Mouse (Mus musculus): Measurements from ENCODE around the gene Gdap1l1. TPM values are rescaled to one million over a fixed set of nuclear protein-coding genes. Genes with fewer than 3 reads are reported as not detected.
A peak's percentile ranks its signal among the peaks of the same experiment; 100 is the strongest.
"Not testable (repeated sequence)": the region's sequence is repeated elsewhere in the genome, so short reads cannot be mapped to it uniquely, and the experiment has no call there.

The Gdap1l1 gene
- total RNA-seq, 2 experiments from 2014 or later = 0.21 TPM; not detected in 1

DNA sequence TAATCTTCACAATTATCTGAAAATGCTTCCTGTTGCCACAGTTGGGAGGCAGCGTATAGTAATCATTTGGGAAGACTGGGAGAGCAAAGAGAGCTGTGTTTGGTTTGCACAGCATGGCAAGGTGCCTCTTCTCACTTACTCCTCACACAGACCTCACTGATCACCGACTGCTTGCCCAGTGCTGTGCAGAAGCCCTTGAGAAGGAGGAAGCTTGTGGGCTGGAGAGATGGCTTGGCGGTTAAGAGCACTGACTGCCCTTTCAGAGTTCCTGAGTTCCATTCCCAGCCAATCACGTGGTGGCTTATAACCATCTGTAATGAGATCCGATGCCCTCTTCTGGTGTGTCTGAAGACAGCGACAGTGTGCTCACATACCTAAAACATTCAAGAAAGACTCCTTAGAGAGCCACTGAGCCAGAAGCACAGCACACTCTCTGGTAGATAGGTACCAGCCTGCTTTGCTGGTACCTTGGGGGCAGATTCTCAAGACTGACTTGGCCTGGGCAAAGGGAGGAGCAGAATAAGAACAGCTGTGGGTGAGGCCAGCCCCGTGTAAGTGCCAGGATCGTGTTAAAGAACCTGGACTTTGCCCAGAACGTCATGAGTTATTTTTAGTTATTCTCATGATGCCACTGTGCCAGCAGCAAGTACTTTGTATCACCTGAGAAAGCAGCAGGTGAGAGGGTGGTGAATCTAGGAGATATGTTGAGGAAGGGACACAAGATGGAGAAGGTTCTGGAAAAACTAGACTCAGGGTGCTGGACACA lies 15.2 kb upstream of the Gdap1l1 start:
- DNase-seq (ENCODE audit: low spot score) = peak; percentile 48

DNA sequence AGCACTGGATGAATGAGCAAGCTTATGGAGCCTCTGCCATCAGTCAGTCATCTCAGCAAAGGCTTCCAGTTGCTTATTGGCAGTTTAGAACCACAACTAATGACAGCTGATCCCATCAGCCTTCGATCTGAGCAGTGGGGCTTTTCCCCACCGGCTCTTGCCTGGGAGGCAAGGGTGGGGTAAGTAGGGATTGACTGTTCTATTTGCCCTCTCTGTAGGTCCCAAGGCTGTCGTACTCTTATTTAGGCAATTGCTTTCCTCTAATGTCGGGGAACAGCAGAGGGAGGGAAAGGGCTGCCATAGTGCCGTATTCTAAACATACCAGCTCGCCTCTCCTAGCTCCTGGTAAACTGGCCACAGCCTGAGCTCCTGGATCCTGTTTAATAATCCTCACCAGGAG lies 13.7 kb upstream of the Gdap1l1 start, which contains the start of gene Oser1:
Gene Oser1, minus strand, starts transcription at position 101 of the 400 bp plus-strand sequence.
- DNase-seq (ENCODE audit: low spot score) = no peak

DNA sequence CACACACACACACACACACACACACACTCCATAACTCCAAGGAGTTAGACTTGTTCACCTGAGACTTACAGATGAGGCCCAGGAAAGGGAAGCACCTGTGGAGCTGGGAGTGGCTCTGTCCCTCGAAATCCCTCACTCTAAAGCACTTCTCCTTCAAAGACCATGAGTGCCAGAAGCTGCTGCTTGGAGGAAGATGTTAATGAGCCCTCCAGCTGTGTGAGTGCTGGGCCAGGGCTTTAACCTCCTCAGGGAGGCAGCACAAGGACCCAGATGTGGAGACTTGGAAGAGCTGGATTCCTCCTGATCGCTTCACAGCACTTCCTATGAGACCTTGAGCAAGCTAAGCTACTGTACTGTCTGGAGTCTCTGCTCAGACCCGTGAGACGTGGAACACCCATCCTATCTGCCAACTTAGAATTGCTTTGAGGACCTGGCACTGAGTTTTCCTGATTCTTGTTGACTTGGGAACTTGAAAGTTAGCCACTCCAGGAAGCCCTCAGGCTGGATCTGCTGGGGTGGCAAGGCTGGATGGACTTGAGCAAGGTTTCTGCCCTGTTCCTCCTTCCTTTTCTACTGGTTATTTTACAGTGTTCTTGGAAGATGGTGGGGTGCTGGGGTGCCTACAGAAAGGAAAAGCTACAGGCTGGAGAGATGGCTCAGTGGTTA lies 9.8 kb upstream of the Gdap1l1 start:
- no peak for DNase-seq (ENCODE audit: low spot score)

DNA sequence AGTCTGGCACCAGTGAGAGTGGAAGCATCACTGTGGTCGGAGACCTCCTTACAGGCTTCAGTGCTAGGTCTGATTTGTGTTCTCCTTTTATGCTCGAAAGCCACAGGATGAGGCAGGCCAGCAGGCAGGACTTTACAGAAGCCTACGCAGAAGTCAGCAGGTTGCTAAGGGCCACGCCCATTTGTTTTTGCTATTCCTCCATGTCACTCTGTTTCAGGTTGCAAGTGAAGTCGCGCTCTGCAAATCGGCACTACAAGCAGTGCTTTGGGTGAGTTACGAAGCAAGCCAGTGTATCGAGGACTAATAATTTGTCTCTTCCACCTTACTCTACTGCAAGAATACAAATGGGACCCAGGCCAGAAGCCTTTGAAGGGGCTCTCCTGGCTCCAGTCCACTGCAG lies 7.0 kb upstream of the Gdap1l1 start:
- no peak for DNase-seq (ENCODE audit: low spot score)

DNA sequence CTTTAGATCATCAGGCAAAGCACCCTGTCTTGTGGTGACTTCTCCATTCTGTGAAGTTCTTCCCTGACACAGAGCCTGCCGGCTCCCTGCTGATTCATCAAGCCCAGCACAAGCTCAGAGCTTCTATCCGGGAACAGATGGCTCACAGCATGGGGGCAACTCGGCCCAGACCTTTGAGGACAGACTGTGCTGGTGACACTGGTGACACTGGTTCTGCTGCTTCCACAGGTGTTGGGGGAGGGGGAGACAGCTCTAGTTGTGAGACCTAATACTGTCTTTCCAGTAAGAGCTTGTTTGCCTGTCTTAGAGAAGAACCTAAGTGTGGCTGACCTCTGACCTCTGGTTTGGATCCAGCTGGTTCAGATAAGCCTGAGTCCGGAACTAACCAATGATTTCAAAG lies 4.3 kb upstream of the Gdap1l1 start:
- DNase-seq (ENCODE audit: low spot score) = no peak

DNA sequence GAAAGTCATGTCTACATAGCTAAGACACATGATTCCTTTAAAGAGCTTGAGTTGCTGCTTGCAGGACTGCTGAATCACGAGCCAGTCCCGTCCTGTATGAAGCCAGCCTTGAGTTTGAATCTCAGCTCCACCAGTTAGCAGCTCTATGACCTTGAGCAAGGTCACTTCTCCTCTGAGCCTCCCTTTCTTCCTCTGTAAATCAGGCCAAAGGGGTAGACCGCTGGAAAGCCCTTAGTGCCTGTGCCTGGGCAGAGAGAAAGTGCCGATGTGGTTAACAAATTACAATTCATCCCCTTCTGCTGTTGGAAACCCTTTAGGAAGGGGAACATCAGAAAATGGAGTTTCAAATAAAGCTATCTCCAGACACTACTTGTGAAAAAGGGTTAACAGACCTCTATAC lies 476 bp upstream of the Gdap1l1 start:
- DNase-seq (ENCODE audit: low spot score) = no peak

DNA sequence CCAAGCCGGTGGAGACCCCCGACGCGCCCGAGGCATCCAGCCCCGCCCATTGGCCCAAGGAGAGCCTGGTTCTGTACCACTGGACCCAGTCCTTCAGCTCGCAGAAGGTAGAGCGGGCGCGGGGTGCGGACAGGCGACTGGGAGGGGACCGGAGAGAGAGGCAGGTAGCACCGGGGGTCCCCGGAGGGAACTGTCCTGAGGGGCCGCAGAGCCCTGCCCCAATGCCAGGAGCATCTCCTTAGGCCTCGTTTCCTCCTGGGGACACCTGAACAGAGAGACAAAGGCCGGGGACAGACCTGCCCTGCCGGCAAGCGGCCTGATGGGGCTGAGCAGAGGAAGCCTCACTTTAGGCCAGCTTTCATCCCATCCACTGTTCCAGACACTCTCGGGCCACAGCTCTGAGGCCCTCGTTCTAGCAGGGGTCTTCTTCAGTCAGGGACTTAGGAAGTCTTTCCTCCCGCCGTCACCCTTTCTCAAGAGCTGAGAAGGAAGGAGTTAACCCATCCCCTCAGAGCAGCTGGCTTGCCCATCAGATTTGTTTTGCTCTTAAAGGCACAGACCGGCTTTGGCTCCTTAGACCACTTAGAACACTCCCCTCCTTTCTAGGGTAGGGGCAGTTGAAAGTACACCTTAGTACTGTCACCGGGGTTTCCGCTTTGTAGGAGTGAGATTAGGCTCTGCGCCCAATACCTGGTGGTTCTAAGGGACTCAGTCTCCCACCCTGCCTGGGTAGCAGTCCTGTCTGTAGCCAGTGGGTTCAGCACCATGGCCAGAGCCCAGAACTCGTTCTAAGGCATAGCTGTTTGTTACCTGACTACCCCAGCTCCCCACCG lies 559 bp downstream of the Gdap1l1 start:
- no peak for DNase-seq (ENCODE audit: low spot score)

DNA sequence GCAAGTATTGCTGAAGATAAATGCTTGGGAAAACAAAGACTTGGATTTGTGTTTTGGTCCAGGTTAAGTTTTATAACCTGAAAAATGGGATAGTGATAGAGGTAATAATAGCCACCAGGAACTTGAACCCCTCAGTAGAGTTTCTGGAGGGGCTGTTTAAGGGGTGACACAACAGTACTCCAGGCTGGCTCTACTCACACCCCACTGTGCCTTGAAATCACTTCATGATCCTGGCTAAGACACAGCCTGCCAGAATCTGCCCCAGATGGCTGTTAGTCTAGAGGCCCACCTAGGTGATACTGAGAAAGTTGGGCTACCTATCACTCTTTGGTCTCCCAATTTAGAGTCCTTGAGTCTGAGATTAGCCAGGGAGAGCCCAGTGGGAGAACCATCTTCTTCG lies 1.2 kb downstream of the Gdap1l1 start:
- no peak for DNase-seq (ENCODE audit: low spot score)

DNA sequence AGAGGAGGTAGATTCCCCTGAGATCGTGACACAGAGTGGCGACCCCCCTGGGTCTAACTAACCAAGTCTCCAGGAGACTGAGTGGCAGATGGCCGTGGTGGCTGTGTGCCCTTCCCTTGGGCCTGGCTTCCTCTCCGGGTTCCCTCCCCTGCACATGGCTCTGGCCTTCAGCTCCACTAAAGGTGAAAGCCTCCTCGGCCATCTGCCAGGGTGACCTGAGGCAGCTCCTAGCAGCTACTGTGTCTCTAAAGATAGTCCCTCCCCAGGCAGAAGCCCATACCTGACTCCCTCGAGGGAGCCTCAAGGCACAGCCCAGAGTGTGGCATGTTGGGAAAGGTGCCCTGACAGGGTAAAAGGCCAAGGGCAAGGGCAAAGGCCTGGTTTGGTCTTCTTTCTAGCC lies 5.3 kb downstream of the Gdap1l1 start:
- peak; percentile 76 for DNase-seq (ENCODE audit: low spot score)

DNA sequence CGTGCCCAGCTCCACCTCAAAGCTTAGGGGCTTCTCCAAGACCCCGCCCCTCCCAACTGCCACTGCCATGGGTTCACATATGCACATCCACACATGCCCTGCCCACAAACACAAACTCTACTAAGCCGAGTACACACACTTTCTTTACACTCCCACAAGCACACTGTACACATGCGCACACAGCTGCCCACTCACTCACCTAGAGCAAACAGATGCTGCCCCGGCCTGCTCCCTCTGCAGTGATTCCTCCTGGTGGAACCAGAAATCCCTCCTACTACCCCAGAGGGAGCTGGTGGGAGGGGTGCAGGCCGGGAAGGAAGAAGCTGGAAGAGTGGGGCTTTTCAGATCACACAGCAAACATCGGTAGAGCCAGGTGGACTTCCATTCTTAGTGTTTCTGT lies 5.7 kb downstream of the Gdap1l1 start:
- no peak for DNase-seq (ENCODE audit: low spot score)

DNA sequence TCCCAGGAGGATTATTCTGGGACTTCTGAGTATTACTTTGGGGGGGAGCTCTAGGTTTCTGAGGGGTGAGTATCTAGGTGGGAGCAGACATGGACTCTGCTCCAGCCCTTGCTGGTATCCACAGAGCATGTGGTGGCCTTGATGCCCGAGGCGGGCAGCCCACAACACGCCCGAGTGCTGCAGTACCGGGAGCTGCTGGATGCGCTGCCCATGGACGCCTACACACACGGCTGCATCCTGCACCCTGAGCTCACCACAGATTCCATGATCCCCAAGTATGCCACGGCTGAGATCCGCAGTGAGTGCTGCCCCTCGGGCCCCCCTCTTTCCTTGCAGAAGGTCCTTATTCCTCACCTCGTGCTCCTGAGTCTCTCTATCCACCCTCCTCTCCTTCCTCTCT lies 9.1 kb downstream of the Gdap1l1 start:
- no peak for DNase-seq (ENCODE audit: low spot score)

DNA sequence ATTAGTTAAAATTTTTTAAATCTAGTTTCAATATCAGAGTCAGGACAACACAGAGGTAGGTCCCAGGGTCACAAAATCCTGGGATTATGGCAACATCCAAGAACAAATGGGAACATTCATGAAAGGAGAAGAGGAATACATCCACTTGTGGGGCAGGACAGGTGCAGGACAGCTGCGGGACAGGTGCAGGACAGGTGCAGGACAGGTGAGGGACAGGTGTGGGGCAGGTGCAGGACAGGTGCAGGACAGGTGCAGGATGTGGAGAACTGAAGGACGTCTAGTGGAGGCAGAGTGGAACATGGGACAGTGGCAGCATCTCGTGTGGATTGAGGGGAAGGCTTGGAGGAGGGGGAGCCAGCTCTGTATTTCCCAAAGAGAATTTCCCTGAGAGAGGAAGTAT lies 11.0 kb downstream of the Gdap1l1 start:
- no peak for DNase-seq (ENCODE audit: low spot score)

DNA sequence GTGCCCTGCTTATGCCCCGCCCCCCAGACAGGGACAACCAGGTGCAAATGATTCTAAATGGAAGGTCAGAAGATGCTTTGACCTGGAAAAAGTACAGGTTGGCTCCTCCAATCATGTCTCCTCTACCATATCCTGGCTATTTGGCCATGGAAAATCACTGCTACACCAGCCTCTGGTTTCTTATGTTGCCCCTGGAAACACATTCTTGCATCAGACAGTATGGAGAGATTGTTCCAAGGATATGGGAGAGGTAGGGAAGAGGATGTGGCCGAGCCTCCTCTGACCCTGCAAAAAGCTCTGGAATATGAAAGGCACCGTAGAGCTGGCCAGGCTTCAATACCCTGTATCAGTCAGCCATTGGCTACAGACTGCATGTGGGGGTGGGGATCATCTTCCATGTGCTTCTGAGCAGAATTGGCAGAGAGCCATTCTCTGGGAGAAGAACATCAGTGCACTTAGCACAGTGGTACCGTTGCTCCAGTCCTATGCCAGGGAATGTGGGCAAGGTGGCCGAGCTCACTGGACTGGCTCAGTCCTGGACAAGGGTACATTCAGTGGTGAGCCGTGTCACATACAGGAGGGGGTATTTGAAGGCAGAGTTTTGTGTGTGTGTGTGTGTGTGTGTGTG lies 12.5 kb downstream of the Gdap1l1 start:
- DNase-seq (ENCODE audit: low spot score) = no peak

DNA sequence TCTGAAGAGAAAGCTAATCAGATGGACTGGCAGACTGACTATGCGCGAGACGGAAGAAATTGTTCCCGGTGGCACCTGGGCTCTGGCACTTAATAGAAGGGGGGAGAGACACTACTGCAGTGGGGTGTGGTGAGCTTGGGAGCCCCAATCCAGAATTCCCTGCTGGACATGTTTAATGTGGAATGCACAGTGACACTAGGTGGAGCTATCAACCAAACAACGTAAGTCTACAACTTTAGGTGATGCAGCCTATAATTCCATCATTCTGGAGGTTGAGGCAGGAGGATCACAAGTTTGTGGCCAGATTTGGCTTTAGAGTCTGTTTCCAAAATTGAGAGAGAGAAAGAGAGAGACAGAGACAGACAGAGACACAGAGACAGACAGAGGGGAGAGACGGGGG lies 14.5 kb downstream of the Gdap1l1 start:
- DNase-seq (ENCODE audit: low spot score) = peak; percentile 35

DNA sequence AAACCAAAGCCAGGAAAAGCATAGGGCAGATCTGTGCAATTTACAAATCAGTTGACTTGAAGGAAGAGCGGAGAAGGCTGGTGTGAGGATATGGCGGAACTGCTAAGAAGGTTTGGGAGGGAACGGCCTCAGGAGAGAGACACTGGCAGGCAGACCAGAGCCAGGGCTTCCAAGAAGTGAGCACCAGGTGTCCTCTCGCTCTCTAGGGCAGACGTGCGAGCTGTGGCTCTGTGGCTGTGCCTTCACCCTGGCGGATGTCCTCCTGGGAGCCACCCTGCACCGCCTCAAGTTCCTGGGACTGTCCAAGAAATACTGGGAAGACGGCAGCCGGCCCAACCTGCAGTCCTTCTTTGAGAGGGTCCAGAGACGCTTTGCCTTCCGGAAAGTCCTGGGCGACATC lies 15.1 kb downstream of the Gdap1l1 start:
- no peak for DNase-seq (ENCODE audit: low spot score)

DNA sequence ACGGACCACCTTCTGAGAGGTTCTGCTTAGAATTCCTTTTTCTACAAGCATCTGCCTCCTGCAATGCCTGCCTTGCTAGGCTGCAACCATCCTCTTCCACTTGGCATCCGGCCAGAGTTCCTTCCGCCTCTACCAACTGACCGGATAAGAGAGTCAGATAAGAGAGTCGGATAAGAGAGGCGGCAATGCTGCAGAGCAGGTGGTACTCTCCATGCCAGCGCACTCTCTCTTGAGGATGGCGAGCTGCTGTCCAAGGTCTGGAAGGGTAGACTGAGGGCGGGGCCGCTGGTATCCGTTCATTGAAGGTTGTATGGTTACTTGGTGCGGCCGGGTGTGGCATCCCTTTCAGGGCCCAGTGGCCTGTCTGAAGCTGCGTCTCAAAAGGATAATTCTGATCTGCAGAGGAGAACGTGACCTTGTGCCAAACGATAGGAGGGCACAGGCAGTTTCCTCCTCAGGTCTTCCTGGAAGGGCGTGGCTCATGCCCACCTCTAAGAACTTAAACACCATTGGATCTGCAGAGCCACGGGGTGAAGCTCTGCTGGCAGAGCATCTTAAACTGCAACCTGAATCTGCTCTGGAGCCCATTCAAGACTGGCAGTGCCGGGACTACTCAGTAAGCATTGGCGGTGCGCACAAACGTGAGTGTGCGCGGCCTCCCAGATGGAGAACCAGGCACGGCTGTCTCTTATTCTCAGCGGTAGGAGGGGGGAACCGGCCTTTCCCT lies 20.4 kb downstream of the Gdap1l1 start:
- DNase-seq (ENCODE audit: low spot score) = peak; percentile 66

DNA sequence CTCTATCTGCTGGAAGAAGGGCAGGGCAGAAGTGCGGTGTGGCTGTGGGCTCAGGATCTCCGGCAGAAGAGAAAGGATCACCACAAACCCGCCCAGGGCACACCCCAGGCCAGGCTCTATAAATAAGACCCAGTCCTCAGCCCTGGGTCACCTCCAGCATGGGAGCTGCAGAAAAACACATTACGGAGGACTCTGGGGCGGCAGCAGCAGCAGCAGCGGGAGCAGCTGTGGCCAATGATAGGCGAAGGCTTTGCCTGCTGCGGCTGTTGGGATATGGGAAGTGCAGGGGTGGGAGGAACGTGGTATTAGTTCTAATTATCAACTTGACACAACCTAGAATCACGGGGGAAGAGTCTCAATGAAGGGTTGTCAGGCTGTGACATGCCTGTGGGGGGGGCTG lies 21.1 kb downstream of the Gdap1l1 start:
- peak; percentile 65 for DNase-seq (ENCODE audit: low spot score)

DNA sequence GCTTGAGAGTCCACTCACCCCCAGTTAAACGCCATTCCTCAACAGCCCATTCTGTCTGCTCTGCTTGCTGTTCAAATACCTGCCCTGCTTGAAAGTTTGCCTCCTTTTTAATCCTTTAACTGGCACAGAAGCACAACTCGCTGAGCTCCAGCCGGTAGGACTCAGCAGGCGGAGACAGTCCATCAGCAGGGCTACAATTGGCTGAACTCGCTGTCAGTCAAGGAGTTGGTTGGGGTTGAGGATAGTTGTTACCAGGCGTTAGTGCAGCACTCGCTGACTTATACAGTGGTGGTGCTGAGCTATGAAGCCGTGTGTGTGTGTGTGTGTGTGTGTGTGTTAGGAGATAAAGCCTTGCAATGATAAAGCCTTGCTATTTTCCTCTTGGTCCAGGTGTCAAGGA lies 22.3 kb downstream of the Gdap1l1 start:
- no peak for DNase-seq (ENCODE audit: low spot score)

DNA sequence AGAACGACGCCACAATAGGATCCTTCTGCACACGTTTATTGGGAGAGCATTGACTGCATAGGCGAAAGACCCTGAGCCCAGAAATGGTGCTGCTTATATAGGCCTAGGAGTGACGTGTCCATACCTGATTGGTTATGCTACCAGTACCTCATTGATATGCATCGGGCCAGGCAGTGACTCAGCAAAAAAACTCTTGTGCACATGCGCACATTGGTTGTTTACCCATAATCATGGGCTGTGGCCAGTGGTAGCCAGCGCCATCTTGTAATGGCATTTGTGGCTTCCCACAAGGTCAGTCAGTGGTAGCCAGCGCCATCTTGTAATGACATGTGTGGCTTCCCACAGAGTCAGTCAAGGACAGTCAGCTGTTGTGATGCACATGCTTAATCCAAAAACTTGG lies 23.0 kb downstream of the Gdap1l1 start:
- DNase-seq (ENCODE audit: low spot score) = not testable (repeated sequence)

DNA sequence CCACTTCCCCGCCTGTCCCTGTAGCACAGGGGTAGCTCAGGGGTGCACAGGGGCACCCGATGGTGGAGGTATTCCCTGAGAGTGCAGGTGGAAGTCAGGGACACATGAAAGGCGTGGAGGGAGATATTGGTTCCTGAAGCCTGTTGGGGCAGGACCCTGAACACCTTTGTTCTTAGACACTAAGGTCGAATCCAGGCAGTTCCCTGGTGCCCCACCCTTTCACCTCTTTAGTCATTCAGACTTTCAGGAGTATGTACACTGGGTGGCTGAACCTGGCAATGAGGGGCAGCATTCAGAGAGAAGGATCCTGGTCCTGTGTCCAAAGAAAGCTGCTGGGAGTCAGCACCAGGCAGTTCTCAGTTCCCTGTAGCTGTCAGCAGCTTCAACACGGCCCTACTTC lies 24.1 kb downstream of the Gdap1l1 start:
- no peak for DNase-seq (ENCODE audit: low spot score)

DNA sequence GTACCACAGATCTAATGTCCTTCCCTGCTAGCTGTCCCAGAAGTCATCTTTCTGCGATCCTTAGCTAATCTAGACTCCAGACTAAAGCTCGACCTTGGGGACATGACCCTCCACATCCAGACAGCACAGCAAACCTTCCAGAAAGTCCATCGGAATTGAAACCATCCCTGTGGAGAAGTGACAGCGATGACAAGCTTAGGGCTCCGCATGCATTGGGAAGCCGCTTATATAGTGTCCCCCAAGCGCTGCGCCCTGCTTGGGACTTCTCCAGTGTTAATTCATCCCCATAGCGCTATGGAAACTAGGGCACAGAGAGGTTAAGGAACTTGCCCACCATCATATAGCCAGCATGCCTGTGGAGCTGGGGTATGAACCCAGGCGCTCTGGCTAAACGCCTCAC lies 24.5 kb downstream of the Gdap1l1 start:
- DNase-seq (ENCODE audit: low spot score) = no peak

Data from gastrocnemius, adult 18-20 months (tissue).